Mouse (Mus musculus) hindbrain, embryonic 14.5 days (tissue): ENCODE data around the gene Olfr71. TPM values are rescaled to one million over a fixed set of nuclear protein-coding genes. Genes with fewer than 3 reads are reported as not detected.

ENCODE experiments used
- ATAC-seq: fragments of 200-750 bp; cut with Nextera tagmentation; 2 replicates; pipeline ENCODE4 v1.8.0; 2017; ENCODE audit warnings: moderate number of reproducible peaks, mild to moderate bottlenecking, moderate TSS enrichment, moderate library complexity; ENCODE audit not compliant: low FRiP score
- DNase-seq: peaks from one replicate; pipeline ENCODE4 v3.0.0-alpha.2; 2015; ENCODE audit warnings: low spot score
- H3K27ac ChIP-seq: fragments of 300-500 bp; sonication (generic); 2 replicates; pipeline ENCODE4 v1.5.1; 2014; ENCODE audit warnings: mild to moderate bottlenecking, moderate library complexity
- H3K27me3 ChIP-seq: fragments of 300-500 bp; sonication (generic); 2 replicates; pipeline ENCODE4 v1.6.1; 2014; ENCODE audit warnings: mild to moderate bottlenecking, low read length, mixed read lengths; ENCODE audit not compliant: control insufficient read depth, insufficient read depth
- H3K36me3 ChIP-seq: fragments of 300-500 bp; sonication (generic); replicated peaks from 2 replicates; pipeline ENCODE4 v1.6.1; 2014; ENCODE audit not compliant: control insufficient read depth, insufficient read depth
- H3K4me1 ChIP-seq: fragments of 300-500 bp; sonication (generic); replicated peaks from 2 replicates; pipeline ENCODE4 v1.6.1; 2014; ENCODE audit warnings: antibody characterized with exemption, low read length, mixed read lengths; ENCODE audit not compliant: control insufficient read depth, insufficient read depth
- H3K4me2 ChIP-seq: fragments of 300-500 bp; sonication (generic); replicated peaks from 2 replicates; pipeline ENCODE4 v1.6.1; 2014; ENCODE audit warnings: mild to moderate bottlenecking, moderate library complexity
- H3K4me3 ChIP-seq: fragments of 300-500 bp; sonication (generic); replicated peaks from 2 replicates; pipeline ENCODE4 v1.5.1; 2014; ENCODE audit warnings: mild to moderate bottlenecking, low read length
- H3K9ac ChIP-seq: fragments of 300-500 bp; sonication (generic); 2 replicates; pipeline ENCODE4 v1.6.1; 2014
- H3K9me3 ChIP-seq: fragments of 300-500 bp; sonication (generic); 2 replicates; pipeline ENCODE4 v1.6.1; 2016; ENCODE audit warnings: low read length; ENCODE audit not compliant: control insufficient read depth
- WGBS: fragments of 180-500 bp; shearing (Covaris S2); extraction: QIAGEN DNeasy Blood & Tissue Kit; methylation state at CpG from one replicate; pipeline ENCODE4 v1.1.7; 2014; 5-methylcytosine and 5-hydroxymethylcytosine counted together
- polyA plus RNA-seq: library from polyadenylated mRNA; unstranded; fragments of >200 nt; fragmentation: Nextera tagmentation; extraction: Ambion mirVana; gene quantifications from 2 replicates; pipeline ENCODE4 v1.2.1, GENCODE M21; 2014

Olfr71 gene
- polyA plus RNA-seq, 1 experiment from 2014 or later, result not detected

DNA sequence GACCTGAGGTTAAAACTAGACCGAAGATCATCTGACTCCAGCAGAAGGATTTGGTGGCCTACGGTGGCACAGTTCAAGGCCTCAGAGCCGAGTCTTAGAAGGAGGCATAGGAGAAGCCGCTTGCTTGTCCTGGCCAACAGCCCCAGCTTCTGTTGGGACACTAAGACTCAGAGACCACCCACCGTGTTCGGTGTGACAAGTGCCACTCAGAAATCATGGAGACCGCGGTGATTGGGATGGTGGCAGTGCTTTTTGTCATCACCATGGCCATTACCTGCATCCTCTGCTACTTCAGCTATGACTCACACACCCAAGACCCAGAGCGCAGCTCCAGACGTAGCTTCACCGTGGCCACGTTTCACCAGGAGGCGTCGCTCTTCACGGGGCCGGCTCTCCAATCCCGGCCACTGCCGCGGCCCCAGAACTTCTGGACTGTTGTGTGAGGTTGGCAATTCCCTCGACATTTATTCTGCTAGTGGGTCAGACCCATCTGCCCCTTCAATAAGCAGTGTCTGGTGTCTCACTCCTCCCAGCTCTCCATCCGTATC is 20.8 kb upstream of the Olfr71 start:
- Histone ChIP-seq H3K9me3 (no peaks in the 10 kb centered on the region), H3K36me3 (no peaks in the 10 kb centered on the region), H3K27ac (no peak overlapping the region), H3K4me1 (no peaks in the 10 kb centered on the region), H3K9ac (no peak overlapping the region), H3K4me3 (no peak overlapping the region), H3K4me2 (no peak overlapping the region), H3K27me3 (no peaks in the 10 kb centered on the region)
- WGBS, result 66% methylated on average over 21 of the region's 21 CpGs
- ATAC-seq, result no peak
- no peak for DNase-seq

GRCm38 (mm10) chr4:43729794-43730550 is 19.9 kb upstream of the Olfr71 start, which contains the start of gene Spaar:
Gene Spaar (plus strand): TSS chr4:43730034.
- DNase-seq (no peak), ATAC-seq (no peak)
- no peak within 1 kb of the TSS for H3K27ac ChIP-seq
- no peak within 1 kb of the TSS for H3K9ac ChIP-seq
- H3K4me1 ChIP-seq, result no peaks in the 10 kb centered on the region
- no peaks in the 10 kb centered on the region for H3K36me3 ChIP-seq
- 76% methylated on average over 14 of the region's 14 CpGs for WGBS
- no peaks in the 10 kb centered on the region for H3K9me3 ChIP-seq
- no peak within 1 kb of the TSS for H3K4me2 ChIP-seq
- H3K27me3 ChIP-seq, result no peaks in the 10 kb centered on the region
- no peak within 1 kb of the TSS for H3K4me3 ChIP-seq

DNA sequence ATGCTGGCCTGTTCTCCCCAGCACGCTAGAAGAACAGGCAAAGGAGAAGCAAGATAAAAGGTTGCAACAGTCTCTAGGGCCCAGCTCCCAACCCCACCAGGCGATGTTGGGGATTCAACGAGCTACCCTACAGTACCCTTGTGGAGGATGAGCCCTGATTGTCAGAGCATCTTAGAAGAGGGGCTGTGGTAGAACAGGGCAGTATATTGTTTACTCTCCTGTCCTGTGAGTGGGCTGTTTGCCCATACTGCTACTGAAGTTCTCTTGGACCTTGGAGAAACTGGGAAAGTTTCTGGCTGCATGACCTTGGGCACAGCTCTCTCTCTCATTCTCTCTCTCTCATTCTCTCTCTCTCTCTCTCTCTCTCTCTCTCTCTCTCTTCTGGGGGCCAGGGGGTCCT is 19.1 kb upstream of the Olfr71 start:
- 75% methylated on average over 3 of the region's 3 CpGs for WGBS
- no peaks in the 10 kb centered on the region for H3K27me3 ChIP-seq
- H3K9ac ChIP-seq, result no peak overlapping the region
- DNase-seq (no peak), ATAC-seq (no peak)
- no peak overlapping the region for H3K4me2 ChIP-seq
- no peaks in the 10 kb centered on the region for H3K9me3 ChIP-seq
- H3K4me3 ChIP-seq, result no peak overlapping the region
- H3K4me1 ChIP-seq, result no peaks in the 10 kb centered on the region
- no peak overlapping the region for H3K27ac ChIP-seq
- no peaks in the 10 kb centered on the region for H3K36me3 ChIP-seq

DNA sequence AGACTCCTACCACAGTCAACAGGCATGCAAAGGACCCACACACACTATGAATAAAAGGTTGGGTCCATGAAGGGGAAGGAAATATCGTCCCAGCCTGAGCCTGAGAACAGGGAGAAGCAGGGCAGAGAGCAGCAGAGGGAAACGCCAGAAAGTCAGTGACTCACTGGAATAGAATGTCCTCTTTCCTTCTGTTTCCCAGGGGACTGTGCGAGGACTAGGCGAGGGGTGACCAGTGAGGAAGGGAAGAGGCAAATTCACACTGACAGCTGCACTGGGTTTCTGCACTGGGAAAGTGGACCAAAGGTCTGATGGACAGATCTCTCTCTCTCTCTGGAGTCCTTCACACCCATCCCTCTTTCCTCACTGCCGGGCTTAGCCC is 18.5 kb upstream of the Olfr71 start:
- Histone ChIP-seq H3K4me1 (no peaks in the 10 kb centered on the region), H3K27ac (no peak overlapping the region), H3K4me2 (no peak overlapping the region), H3K9me3 (no peaks in the 10 kb centered on the region), H3K36me3 (no peaks in the 10 kb centered on the region), H3K9ac (no peak overlapping the region), H3K27me3 (no peaks in the 10 kb centered on the region), H3K4me3 (no peak overlapping the region)
- 68% methylated on average over 5 of the region's 5 CpGs for WGBS
- ATAC-seq (no peak), DNase-seq (no peak)

DNA sequence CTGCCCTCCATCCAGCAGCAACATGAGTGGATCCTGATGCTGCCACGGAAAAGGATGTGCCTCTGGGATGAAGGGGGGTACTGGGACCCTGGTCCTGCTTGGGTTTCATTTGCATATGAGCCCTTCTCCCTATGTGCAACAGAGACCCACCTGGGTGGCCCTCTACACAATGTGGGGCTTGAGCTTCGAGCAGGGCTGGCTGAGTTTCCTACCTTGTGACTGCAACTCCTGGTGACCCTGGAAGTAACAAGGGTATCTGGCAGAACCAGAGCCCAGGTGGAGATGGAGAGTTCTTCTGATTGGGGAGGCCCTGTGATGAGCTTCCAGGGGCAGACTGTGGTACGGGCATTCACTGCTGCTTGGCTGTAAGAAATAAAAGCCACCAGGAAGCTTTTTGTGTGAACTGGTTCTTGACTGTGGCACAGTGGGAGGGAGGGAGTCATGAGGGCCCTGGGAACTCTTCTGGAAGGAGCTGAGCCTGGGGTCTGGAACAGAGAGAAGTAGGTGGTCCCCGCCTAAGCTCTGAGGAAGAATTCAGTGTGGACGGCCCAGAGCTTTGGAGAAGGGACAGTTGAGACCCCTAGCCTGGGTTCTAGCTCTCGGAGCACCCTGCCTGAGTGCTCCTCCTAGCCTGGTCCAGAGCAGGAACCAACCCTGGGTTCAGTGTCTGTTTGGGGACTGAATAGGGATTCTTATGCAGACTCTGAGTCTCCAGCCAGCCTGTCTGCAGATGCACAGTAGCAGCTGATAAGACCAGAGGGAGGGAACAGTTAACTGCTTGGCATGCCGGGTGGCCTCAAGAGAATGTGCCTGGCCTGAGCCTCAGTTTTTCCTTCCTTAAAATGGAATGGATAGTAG is 17.9 kb upstream of the Olfr71 start:
- Histone ChIP-seq H3K4me3 (no peak overlapping the region), H3K4me2 (no peak overlapping the region), H3K36me3 (no peaks in the 10 kb centered on the region), H3K4me1 (no peaks in the 10 kb centered on the region), H3K27ac (no peak overlapping the region), H3K9me3 (no peaks in the 10 kb centered on the region), H3K27me3 (no peaks in the 10 kb centered on the region), H3K9ac (no peak overlapping the region)
- 73% methylated on average over 7 of the region's 7 CpGs for WGBS
- DNase-seq, result no peak
- no peak for ATAC-seq

- no peak within 1 kb of the TSS for H3K4me2 ChIP-seq
- ATAC-seq, result no peak
- DNase-seq, result no peak
- no peaks in the 10 kb centered on the region for H3K4me1 ChIP-seq
- H3K27ac ChIP-seq, result no peak within 1 kb of the TSS
- no peak within 1 kb of the TSS for H3K4me3 ChIP-seq
- no peaks in the 10 kb centered on the region for H3K9me3 ChIP-seq
- no peaks in the 10 kb centered on the region for H3K27me3 ChIP-seq
- H3K36me3 ChIP-seq, result no peaks in the 10 kb centered on the region
- H3K9ac ChIP-seq, result no peak within 1 kb of the TSS
- WGBS, result 51% methylated on average over 3 of the region's 3 CpGs
Measured at GRCm38 (mm10) chr4:43726995-43727394, 16.9 kb upstream of the Olfr71 start, which contains the start of gene Hrct1. Gene Hrct1 (plus strand): TSS chr4:43727188.

DNA sequence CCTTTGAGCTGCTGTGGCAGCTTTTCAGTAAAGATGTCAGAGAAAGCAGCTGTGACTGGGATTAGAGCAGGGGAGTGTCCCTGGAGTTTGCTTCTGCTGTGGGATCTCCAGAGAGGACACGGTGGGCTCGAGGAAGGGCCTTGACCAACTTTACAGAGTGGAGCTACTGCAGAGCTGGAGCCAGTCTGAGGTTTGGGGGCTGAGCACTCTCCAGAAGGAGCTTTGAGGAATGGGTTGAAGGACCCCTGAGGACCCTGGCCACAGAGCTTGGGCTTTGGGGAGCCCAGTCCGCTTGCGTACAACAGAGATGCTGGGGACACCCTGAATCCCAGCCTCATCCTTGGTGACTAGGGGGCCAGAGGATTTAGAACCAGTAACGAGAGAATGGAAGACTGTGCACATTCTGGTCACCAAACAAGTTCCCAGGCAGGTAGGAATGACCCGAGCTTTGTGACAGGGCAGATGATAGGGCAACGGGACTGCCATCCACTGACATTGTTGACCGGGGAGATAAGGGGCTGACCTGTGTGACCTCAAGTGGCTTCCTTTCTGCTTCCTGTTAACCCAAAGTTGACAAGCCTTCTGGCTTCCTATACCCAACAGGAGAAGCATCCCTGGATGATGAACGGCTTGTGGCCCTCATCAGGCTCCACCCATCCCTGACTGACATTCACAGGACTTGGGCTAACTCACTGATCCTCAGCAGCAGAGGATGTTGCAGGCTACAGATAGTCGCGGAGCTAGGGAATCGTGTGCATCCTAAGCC is 16.4 kb upstream of the Olfr71 start:
- Histone ChIP-seq H3K4me3 (no peak overlapping the region), H3K4me2 (no peak overlapping the region), H3K27ac (no peak overlapping the region), H3K4me1 (no peaks in the 10 kb centered on the region), H3K9me3 (no peaks in the 10 kb centered on the region), H3K9ac (no peak overlapping the region), H3K36me3 (no peaks in the 10 kb centered on the region), H3K27me3 (no peaks in the 10 kb centered on the region)
- ATAC-seq (no peak), DNase-seq (no peak)
- 78% methylated on average over 12 of the region's 12 CpGs for WGBS

DNA sequence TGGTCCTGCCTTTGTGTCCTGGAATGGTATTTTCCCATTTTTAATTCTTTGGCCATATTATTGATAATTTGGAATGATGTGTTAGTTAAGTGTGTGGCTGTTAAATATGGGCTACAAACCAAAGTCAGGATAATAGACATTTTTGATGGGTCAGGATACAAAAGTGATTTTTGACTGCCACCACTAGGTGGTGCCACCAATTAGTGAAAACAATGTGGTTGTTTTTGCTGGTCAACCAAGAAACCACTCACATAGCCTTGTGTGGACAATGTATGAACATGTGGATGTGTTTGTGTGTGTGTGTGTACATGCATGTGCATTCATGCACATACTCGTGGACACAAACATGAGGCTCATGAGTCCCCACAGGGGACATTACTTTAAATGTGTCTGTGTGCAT is 14.7 kb upstream of the Olfr71 start:
- WGBS, result 56% methylated on average over 1 of the region's 1 CpGs
- H3K27ac ChIP-seq, result no peak overlapping the region
- no peaks in the 10 kb centered on the region for H3K27me3 ChIP-seq
- DNase-seq, result no peak
- no peaks in the 10 kb centered on the region for H3K9me3 ChIP-seq
- no peak overlapping the region for H3K4me2 ChIP-seq
- no peak overlapping the region for H3K9ac ChIP-seq
- ATAC-seq, result no peak
- H3K4me1 ChIP-seq, result no peaks in the 10 kb centered on the region; the same call in 1 of the 2 replicates
- H3K36me3 ChIP-seq, result no peaks in the 10 kb centered on the region
- H3K4me3 ChIP-seq, result no peak overlapping the region

GRCm38 (mm10) chr4:43722191-43722590 is 12.1 kb upstream of the Olfr71 start:
- no peak for DNase-seq
- no peaks in the 10 kb centered on the region; the same call in 1 of the 2 replicates for H3K4me1 ChIP-seq
- 88% methylated on average over 4 of the region's 4 CpGs for WGBS

More at GRCm38 (mm10) chr4:43722191-43722590, 12.1 kb upstream of the Olfr71 start:
- Histone ChIP-seq H3K9me3 (no peaks in the 10 kb centered on the region), H3K27ac (no peak overlapping the region), H3K36me3 (no peaks in the 10 kb centered on the region), H3K9ac (no peak overlapping the region), H3K4me3 (no peak overlapping the region), H3K27me3 (no peaks in the 10 kb centered on the region), H3K4me2 (no peak overlapping the region)
- no peak for ATAC-seq
